Mouse (Mus musculus) heart, adult 2 months (tissue): ENCODE results near the gene Mettl1.

Experiments used
- CTCF ChIP-seq: fragments of 200-600 bp; IDR thresholded peaks from 2 replicates; pipeline ENCODE4 v1.8.1; 2022; ENCODE audit warnings: antibody characterized with exemption, mild to moderate bottlenecking, moderate library complexity
- EP300 ChIP-seq: fragments of 200-500 bp; IDR thresholded peaks from 2 replicates; pipeline ENCODE4 v1.6.1; 2011; ENCODE audit warnings: low read depth, low read length, control low read depth; ENCODE audit not compliant: insufficient read depth
- POLR2A ChIP-seq: fragments of 200-500 bp; IDR thresholded peaks from 2 replicates; pipeline ENCODE4 v1.6.1; 2011; ENCODE audit warnings: mild to moderate bottlenecking, low read depth, low read length, control low read depth; ENCODE audit not compliant: insufficient read depth

DNA sequence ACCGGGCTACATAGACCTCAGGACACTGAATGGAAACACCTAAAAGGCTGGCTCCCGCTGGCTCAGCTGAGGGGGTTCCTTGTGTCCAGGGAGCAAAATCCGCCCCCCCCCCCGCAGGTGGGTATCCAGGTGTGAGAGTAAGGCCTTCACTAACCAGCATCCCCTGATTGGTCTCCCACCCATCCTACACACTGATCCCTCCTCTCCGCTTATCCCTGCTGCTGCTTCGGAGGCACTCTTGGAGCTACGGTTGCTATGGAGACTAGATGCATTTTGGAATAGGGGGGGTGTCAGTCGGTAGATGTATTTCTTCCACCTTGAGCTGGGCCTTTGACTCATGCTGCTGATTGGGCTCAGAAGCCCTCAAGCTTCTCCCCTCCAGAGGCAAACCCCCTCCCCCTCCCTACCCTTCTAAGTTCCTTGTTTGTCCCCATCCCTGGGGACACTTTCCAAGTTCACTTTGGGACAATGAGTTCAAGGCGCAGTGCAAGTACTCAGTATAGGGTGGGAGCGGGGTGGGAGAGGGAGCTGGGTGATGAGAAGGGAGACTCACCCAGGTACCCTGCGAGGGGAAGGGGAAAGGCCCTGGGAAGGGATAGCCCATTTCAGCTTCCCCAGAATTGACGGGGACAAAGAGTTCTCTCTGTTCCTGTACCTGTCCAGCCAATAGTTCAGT lies 36.9 kb downstream of the Mettl1 start:
- TF ChIP-seq CTCF (no peak), EP300 (no peak), POLR2A (no peak)
